Mouse (Mus musculus): Measurements from ENCODE around the gene Mettl7a2.
A peak's percentile ranks its signal among the peaks of the same experiment; 100 is the strongest.

Gene Mettl7a2

DNA sequence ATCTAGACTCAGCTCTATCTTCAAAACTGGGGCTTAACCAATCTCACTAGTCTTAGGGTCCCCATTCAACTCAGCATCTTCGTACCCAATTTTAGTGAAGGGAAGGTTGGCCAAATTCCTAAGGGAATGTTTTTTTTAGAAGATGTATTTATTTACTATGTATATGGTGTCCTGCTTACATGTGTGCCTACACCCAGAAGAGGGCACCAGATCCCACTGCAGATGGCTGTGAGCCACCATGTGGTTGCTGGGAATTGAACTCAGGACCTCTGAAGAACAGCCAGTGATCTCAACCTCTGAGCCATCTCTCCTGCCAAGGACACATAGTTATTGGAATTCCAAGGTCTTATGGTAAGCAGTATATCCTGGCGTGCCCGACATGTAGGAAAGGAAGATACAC is 42.6 kb downstream of the Mettl7a2 start:
- DNase-seq (ENCODE audit: low read depth, low spot score) = no peak

DNA sequence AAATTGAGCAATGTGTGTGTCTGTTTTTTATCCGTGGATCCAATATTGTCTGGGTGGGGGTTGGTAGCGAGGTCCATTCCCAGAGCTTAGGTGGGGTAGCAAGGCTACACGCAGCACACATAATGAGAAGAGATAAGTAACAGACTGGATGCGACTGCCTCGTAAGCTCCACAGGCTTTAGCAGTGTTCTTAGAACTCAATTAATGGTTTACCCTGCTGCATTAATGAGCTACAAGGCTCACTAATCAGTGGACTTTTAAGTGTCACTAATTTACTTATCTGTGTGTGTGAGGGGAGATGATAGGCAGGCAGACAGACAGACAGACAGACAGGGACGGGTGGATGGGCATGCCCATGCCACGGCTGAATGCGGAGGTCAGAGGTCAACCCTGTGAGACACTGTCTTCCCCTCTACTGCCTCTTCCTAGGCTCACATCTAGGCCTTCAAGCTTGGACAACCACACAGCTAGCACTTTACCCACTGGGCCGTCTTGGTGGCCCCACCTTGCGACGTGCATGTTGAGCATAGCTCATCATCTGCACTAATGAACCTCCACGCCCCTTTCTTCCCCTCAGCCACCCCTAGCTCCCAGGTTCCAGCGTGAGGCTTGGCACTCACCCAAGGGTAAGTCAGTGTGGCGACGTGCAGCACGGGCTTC is 47.7 kb downstream of the Mettl7a2 start:
- DNase-seq (ENCODE audit: low read depth, low spot score) = no peak

DNA sequence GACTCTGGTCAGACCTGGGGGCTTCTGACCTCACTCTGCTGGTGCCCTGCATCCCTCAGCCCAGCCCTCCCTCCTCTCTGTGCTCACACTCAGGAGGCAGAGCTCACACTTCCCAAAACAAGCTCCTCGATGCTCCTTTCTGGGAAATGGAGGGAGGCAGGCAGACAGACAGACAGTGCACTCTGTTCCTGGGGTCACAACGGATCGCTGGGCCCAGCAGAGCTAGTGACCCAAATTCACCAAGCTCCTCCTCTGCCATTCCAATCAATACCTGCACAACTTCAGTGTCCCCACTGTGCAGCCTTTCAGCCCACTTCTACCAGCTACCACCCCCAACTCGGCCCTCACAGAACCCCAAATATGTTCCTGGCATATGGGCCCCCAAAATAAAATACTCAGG is 48.8 kb downstream of the Mettl7a2 start:
- no peak for DNase-seq (ENCODE audit: low read depth, low spot score)

DNA sequence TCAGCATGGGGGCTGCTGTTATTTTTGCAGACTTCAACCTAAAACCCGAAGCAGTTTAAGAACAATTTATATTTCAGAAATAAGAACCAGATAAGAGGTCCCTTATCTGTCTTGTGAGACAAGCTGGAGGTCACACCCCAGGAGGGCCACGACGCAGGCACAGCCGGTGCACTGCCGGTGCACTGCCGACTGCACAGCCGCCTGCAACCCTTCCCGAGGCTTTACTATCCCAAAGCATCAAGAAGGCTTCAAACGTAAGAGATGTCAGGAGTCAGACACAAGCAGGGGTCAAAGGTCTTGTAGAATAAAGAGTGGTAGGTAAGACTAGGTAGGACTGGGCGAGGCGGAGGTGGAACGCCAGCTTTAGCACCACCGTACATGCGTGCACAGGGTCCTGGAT is 49.3 kb downstream of the Mettl7a2 start:
- no peak for DNase-seq (ENCODE audit: low read depth, low spot score)

DNA sequence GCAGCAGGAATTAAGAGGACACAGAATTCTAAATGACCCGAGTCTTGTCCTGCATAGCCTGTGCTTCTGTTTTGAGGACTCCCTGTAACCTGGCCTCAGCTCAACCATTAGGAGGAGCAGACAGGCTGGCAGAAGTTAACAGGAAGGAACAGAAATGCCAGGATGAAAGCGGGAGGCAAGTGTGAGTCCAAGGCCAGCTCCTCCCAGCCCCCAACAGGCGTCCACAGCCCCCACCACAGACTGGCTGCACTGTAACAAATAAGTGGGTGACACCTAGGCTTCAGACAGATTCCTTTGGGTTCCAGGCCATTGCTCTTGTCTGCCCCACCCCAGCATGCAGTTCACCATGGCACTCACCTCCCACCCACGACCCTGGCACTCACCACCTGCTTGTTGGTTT is 49.8 kb downstream of the Mettl7a2 start:
- DNase-seq (ENCODE audit: low read depth, low spot score) = no peak

DNA sequence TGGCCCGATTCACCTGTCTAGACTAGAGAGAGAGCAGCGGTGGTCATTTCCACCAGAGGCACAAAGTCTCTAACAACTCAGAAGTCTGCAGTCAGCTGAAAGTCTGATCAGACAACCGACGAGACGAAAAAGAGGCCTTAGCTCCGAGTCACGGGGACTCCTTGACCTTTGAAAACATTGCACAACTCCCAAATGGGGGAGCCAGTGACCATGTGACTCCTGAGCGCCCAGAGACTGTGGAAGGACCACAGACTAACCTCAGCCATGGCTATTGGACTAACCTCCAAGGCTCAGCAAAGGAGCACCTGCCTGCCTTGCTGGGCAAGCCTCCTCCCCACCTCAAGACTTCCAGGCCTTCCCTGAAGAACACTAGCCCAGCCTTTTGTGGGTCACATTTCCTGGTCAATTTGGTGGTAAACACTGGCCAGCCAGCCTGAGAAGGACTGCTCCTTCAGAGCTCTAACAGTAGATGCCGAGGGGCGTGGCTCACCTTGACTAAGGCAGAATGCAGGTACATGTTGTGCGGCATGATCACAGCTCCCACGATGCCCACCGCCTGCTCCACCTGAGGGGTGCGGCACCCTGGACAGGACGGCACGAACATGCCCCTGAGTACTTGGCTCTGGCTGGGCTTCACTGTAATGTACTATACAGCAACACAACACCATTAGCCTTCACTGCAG is 50.5 kb downstream of the Mettl7a2 start:
- no peak for DNase-seq (ENCODE audit: low read depth, low spot score)

DNA sequence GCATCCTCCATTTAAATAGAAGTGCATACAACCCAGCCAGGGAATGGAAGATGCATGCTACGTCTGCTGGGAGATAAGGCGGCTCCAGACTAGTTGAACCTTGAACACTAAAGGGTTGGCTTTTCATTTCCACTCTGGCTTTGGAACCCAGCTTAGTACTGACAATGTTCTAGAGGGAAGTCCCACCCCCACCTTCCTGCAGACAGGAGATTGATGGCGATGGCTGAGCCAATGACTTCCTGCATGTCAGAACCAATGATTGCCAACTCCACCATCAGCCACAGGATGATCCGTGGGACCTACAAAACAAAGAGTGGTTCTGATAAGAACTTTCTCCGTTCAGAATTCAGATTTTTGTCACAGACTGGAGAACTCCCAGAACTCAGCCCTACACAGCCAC is 53.1 kb downstream of the Mettl7a2 start:
- peak; percentile 26 for DNase-seq (ENCODE audit: low read depth, low spot score)

DNA sequence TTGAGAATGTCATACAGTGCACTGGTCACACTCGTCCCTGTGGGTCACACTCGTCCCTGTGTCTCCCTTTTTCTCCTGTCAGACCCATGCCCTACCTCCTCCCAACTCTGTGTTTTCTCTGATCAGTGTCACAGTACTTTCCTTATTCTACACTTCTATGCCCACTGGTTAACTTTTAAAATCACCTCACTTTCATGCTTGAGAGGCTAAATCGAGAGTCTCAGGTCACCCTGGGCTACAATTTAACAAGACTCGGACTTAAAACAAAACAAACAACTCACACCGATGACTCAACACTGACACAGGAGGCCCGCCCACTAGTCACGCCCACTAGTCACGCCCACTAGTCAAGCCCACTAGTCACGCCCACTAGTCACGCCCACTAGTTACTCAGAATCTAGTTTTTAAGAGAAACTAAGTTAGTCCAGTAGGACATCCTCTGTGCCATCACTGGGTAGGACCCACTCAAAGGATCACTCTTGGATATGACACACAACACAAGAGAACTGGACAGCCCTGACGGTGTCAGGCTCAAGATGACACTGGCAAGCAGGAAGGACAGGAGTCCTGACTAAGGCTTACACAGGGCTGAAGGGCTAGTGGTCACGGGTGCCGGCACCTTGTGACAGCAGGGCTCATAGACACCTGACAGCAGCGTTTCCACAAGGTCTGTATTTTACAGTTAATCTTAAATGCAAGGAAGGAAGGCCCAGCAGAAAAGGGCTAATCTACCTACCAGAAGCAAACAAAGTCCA is 58.1 kb downstream of the Mettl7a2 start:
- peak; percentile 49 for DNase-seq (ENCODE audit: low read depth, low spot score)

Measured in CD4-positive, CD25-positive, alpha-beta regulatory T cell, adult 2 months (primary cell).